Mouse (Mus musculus): ENCODE measurements at regions not wholly inside any gene's neighbourhood (a gene's known extent, or its start where the extent isn't known, plus 50 kb on each side); places are given as distances from the start of the nearest gene placed in this dataset.

- Histone ChIP-seq H3K4me3 (ENCODE audit: insufficient read depth, low read depth, low read length) (no peak overlapping the region), H3K27me3 (ENCODE audit: control insufficient read depth, insufficient read depth, low read length) (no peaks in the 10 kb centered on the region), H3K79me2 (ENCODE audit: control insufficient read depth, insufficient read depth, low read length) (no peaks in the 10 kb centered on the region), H3K36me3 (ENCODE audit: control insufficient read depth, insufficient read depth, low read length) (no peaks in the 10 kb centered on the region), H3K27ac (replicated peaks; ENCODE audit: insufficient read depth, low read depth, low read length) (no peak overlapping the region), H3K4me1 (ENCODE audit: control insufficient read depth, insufficient read depth, low read length) (no peaks in the 10 kb centered on the region), H3K9ac (ENCODE audit: low read depth, low read length) (no peak overlapping the region)
- 87% methylated on average over 2 of the region's 2 CpGs for WGBS
- no peak for DNase-seq (ENCODE audit: extremely low read depth, low read depth, low spot score)
- TF ChIP-seq CTCF (IDR thresholded peaks at IDR 0.05; ENCODE audit: low read depth, low read length) (no peak), POLR2A (IDR thresholded peaks at IDR 0.05; ENCODE audit: extremely low read depth, insufficient read depth, low read length) (no peak)
Observed at GRCm38 (mm10) chr17:81319605-81320004, 122.0 kb upstream of the Gm11096 start.

GRCm38 (mm10) chr17:81316655-81317054 is 124.9 kb upstream of the Gm11096 start:
- Histone ChIP-seq H3K79me2 (ENCODE audit: control insufficient read depth, insufficient read depth, low read length) (no peaks in the 10 kb centered on the region), H3K4me1 (ENCODE audit: control insufficient read depth, insufficient read depth, low read length) (no peaks in the 10 kb centered on the region), H3K36me3 (ENCODE audit: control insufficient read depth, insufficient read depth, low read length) (no peaks in the 10 kb centered on the region), H3K9ac (ENCODE audit: low read depth, low read length) (no peak overlapping the region), H3K27ac (replicated peaks; ENCODE audit: insufficient read depth, low read depth, low read length) (no peak overlapping the region), H3K4me3 (ENCODE audit: insufficient read depth, low read depth, low read length) (no peak overlapping the region), H3K27me3 (ENCODE audit: control insufficient read depth, insufficient read depth, low read length) (no peaks in the 10 kb centered on the region)
- no peak for DNase-seq (ENCODE audit: extremely low read depth, low read depth, low spot score)
- 73% methylated on average over 5 of the region's 5 CpGs for WGBS
- TF ChIP-seq POLR2A (IDR thresholded peaks at IDR 0.05; ENCODE audit: extremely low read depth, insufficient read depth, low read length) (no peak), CTCF (IDR thresholded peaks at IDR 0.05; ENCODE audit: low read depth, low read length) (no peak)

- Histone ChIP-seq H3K79me2 (ENCODE audit: control insufficient read depth, insufficient read depth, low read length) (no peaks in the 10 kb centered on the region), H3K9ac (ENCODE audit: low read depth, low read length) (no peak overlapping the region), H3K4me3 (ENCODE audit: insufficient read depth, low read depth, low read length) (no peak overlapping the region), H3K27me3 (ENCODE audit: control insufficient read depth, insufficient read depth, low read length) (no peaks in the 10 kb centered on the region), H3K27ac (replicated peaks; ENCODE audit: insufficient read depth, low read depth, low read length) (no peak overlapping the region), H3K36me3 (ENCODE audit: control insufficient read depth, insufficient read depth, low read length) (no peaks in the 10 kb centered on the region), H3K4me1 (ENCODE audit: control insufficient read depth, insufficient read depth, low read length) (no peaks in the 10 kb centered on the region)
- DNase-seq (ENCODE audit: extremely low read depth, low read depth, low spot score): no peak
- TF ChIP-seq POLR2A (IDR thresholded peaks at IDR 0.05; ENCODE audit: extremely low read depth, insufficient read depth, low read length) (no peak), CTCF (IDR thresholded peaks at IDR 0.05; ENCODE audit: low read depth, low read length) (no peak)
- WGBS: 44% methylated on average over 2 of the region's 2 CpGs
Observed at GRCm38 (mm10) chr17:81305880-81306279, 135.7 kb upstream of the Gm11096 start.

GRCm38 (mm10) chr17:81304574-81304973 is 137.0 kb upstream of the Gm11096 start:
- Histone ChIP-seq H3K79me2 (ENCODE audit: control insufficient read depth, insufficient read depth, low read length) (no peaks in the 10 kb centered on the region), H3K4me1 (ENCODE audit: control insufficient read depth, insufficient read depth, low read length) (no peaks in the 10 kb centered on the region), H3K36me3 (ENCODE audit: control insufficient read depth, insufficient read depth, low read length) (no peaks in the 10 kb centered on the region), H3K4me3 (ENCODE audit: insufficient read depth, low read depth, low read length) (no peak overlapping the region), H3K9ac (ENCODE audit: low read depth, low read length) (no peak overlapping the region), H3K27ac (replicated peaks; ENCODE audit: insufficient read depth, low read depth, low read length) (no peak overlapping the region), H3K27me3 (ENCODE audit: control insufficient read depth, insufficient read depth, low read length) (no peaks in the 10 kb centered on the region)
- WGBS: 78% methylated on average over 1 of the region's 1 CpGs
- no peak for DNase-seq (ENCODE audit: extremely low read depth, low read depth, low spot score)
- TF ChIP-seq POLR2A (IDR thresholded peaks at IDR 0.05; ENCODE audit: extremely low read depth, insufficient read depth, low read length) (no peak), CTCF (IDR thresholded peaks at IDR 0.05; ENCODE audit: low read depth, low read length) (no peak)

GRCm38 (mm10) chr17:81302490-81302889 is 139.1 kb upstream of the Gm11096 start:
- H3K9ac ChIP-seq (ENCODE audit: low read depth, low read length): no peak overlapping the region
- H3K4me1 ChIP-seq (ENCODE audit: control insufficient read depth, insufficient read depth, low read length): no peaks in the 10 kb centered on the region
- no peak overlapping the region for H3K4me3 ChIP-seq (ENCODE audit: insufficient read depth, low read depth, low read length)
- TF ChIP-seq CTCF (IDR thresholded peaks at IDR 0.05; ENCODE audit: low read depth, low read length) (no peak), POLR2A (IDR thresholded peaks at IDR 0.05; ENCODE audit: extremely low read depth, insufficient read depth, low read length) (no peak)
- H3K27ac ChIP-seq (replicated peaks; ENCODE audit: insufficient read depth, low read depth, low read length): no peak overlapping the region
- H3K36me3 ChIP-seq (ENCODE audit: control insufficient read depth, insufficient read depth, low read length): no peaks in the 10 kb centered on the region
- no peak for DNase-seq (ENCODE audit: extremely low read depth, low read depth, low spot score)
- no peaks in the 10 kb centered on the region for H3K27me3 ChIP-seq (ENCODE audit: control insufficient read depth, insufficient read depth, low read length)
- 85% methylated on average over 3 of the region's 3 CpGs for WGBS
- no peaks in the 10 kb centered on the region for H3K79me2 ChIP-seq (ENCODE audit: control insufficient read depth, insufficient read depth, low read length)

GRCm38 (mm10) chr17:81291829-81292228 is 149.7 kb upstream of the Gm11096 start:
- no peak overlapping the region for H3K27ac ChIP-seq (replicated peaks; ENCODE audit: insufficient read depth, low read depth, low read length)
- 86% methylated on average over 2 of the region's 2 CpGs for WGBS
- TF ChIP-seq POLR2A (IDR thresholded peaks at IDR 0.05; ENCODE audit: extremely low read depth, insufficient read depth, low read length): no peak
- no peak for TF ChIP-seq CTCF (IDR thresholded peaks at IDR 0.05; ENCODE audit: low read depth, low read length)
- no peak overlapping the region for H3K4me3 ChIP-seq (ENCODE audit: insufficient read depth, low read depth, low read length)
- DNase-seq (ENCODE audit: extremely low read depth, low read depth, low spot score): no peak
- no peaks in the 10 kb centered on the region for H3K27me3 ChIP-seq (ENCODE audit: control insufficient read depth, insufficient read depth, low read length)
- H3K79me2 ChIP-seq (ENCODE audit: control insufficient read depth, insufficient read depth, low read length): no peaks in the 10 kb centered on the region
- no peak overlapping the region for H3K9ac ChIP-seq (ENCODE audit: low read depth, low read length)
- H3K4me1 ChIP-seq (ENCODE audit: control insufficient read depth, insufficient read depth, low read length): no peaks in the 10 kb centered on the region
- H3K36me3 ChIP-seq (ENCODE audit: control insufficient read depth, insufficient read depth, low read length): no peaks in the 10 kb centered on the region
